Mouse (Mus musculus) retina, adult 2 months (tissue): ENCODE measurements around the gene Midn.
A peak's percentile ranks its signal among the peaks of the same experiment; 100 is the strongest.
"Not testable (repeated sequence)": the region's sequence is repeated elsewhere in the genome, so short reads cannot be mapped to it uniquely, and the experiment has no call there.

ENCODE experiments used
- DNase-seq: peaks from one replicate; pipeline ENCODE4 v3.0.0-alpha.2; 2012; ENCODE audit warnings: low read depth, low spot score

Gene Midn

DNA sequence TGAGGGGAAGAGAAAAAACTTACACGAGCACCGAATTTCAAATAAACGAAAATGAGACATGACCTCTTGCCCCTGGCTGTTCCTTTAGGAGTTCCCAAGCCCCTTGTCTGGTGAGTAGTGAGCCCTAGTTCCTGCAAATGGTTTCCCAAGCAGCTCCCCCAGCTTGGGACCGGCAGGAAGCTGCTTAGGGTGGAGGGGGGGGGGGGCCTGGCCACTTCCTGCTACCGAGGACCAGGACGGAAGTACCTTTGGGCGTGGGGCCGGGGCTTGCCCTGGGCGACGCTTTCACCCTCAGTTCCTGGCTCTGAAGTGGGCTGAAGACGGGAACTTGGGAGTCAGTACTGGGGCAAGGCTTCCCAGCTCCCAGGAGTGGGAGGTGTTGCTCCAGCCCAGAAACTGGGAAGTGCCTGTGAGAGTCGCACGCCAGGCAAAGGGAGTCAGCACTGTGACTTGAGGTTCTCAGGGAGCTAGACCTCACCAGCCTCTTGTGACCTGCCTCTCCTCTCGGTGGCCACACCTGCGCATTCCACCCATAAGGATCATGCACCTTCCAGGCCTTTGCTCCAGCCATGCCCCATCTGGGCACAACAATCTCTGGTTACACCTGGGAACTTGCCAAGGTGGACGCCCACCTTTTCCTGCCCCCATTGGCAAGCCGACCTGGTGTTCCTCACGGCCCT is 10.4 kb downstream of the Midn start:
- no peak for DNase-seq

DNA sequence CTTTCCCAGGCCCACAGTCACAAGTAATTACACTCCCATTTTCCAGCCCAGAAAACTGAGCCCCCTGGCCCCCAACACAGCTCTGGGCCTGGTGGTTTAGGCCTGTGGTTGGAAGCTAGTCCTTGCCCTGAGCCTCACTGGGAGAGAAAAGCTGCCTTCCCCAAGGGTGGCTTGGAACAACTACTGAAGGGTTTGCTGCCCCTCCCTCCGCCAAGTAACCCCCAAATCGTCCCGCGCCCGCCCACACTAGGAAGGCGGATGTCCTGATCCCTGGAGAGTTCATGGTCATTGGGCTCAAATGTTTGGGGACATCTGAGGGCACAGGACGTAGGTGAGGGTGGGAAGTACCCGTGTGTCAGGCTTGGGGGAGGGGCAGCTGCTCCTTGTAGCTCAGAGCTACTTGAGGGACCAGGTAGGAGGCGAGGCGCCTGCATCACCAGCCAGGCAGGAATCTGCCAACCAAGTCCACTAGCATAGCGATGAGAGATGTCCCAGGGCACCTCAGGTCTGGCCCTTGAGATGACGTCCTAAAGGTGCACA is 11.0 kb downstream of the Midn start:
- DNase-seq = no peak

DNA sequence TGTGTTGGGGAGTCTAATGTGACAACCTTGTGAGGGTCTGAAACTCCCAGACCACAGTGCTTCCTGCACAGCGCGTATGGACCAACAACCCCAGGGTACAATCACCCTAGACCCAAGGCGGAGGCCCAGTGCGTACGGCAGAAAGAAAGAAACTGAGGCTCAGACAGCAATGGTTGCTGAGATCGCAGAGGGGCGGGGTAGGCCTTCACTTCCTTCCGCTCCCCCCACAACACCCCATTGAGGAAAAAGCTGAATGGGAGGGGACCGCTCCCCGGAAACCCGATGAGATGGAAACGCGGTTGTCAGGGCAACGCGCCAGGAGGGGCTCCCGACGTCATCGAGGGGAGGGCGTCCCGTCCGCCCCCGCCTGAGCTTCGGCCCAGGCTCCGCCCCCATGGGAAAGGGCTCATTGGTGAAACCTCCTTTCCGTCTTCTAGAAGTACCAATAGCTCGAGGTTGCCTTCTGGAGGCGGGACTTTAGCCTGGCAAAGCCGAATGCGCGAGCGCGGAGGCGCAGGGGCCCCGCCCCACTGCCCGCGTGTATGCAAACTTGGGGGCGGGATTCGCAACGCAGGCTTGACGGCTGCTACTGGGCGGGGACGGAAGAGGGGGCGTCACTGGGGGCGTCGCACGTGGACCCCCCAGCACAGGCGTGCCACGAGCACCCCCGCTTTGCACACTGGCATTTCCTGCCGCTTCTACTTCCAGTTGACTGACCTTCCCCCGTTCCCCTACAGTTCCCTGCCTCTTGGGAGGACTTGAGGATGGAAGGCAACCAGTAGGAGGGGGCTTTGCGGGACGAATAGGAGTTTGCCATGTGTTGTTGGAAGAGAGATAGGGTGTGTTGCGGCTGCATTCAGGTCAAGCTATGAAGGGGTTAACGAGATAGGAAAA is 11.7 kb downstream of the Midn start:
- DNase-seq = peak; percentile 95

DNA sequence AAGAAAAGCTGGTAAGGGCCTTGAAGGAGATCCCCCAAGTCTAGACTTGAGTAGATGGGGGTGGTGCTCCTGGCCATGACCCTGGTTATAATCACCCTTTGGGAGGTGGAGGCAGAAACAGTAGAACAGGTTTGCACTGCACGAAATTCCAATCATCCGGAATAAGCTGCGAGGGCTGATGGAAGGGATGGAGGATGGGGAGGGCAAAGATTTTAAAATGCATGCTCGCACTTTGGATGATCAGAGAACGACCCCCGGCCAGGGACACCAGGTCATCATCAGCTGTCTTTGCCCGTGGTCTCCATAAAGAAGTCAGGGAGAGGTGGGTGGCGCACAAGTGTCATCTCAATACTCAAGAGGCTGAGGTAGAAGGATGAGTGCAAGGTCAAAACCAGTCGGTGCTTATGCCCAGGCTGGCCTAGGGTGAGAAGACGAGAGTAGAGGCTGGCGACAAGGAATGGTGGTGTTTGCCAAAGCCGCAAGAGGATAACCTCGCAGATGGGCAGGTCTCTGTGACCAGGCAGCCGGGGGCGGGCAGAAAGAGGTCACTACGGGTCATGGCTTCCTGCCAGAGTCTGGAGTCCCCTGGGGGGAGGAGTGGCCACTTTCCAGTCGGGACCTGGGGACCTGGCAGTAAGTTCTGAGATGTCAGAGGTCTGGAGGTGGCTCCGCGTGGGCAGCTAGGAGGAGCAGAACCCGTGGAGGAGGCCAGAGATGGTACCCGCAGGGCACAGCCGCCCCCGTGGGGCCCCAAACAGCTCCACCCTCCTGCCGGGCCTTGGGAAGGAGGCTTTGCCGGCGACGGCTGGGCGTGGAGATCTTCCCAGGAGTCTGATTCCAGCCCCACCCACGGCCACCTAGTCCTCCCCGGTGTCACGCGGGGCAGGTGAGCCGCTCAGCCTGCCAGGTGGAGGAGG is 12.6 kb downstream of the Midn start:
- DNase-seq = no peak

DNA sequence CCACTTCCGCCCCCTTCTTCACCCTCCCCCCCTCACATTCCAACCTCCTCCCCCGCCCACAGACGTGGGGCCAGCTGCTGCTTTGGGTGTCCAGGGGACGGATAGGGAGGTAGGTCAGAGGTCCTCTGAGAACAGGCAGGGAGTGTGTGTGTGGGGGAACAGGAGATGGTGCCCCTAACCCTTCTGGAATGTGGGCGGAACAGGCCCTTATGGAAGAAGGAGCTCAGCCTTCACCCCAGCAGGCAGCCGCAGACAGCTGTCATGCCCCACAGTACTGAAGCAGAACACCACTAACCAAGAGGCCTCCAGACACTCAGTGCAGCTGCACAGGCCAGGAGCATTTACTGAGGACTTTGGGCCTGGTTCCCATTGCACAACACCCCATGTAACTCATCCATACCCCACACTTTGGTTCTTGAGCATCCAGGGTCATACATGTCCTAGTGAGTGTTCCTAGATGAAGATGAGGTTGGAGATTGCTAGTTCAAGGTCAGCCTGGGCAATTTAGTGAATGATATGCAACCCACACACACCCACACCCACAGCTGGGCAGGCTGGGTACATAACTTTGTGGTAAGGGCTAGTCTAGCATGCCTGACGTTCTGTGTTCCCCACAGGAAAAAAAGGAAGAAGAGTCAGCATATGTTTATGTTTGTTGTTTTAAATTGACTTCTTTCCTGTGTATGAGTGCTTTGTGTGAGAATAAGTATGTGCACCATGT is 13.6 kb downstream of the Midn start:
- no peak for DNase-seq

DNA sequence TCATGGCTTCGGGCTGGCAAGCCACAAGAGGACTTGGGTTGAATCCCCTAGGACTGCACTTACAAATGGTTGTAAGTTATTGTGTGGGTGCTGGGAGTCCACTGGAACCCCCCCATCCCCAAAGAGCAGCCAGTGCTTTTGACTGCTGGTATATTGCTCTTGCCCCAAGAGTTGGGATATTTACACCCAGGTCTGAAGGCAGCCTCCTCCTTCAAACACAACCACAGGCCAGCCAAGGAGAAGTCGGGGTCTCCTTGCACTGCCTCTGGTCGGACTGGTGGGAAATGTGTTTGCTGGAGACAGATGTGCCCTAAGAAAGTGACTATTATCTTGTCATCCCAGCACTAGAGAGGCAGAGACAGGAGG is 14.2 kb downstream of the Midn start:
- no peak for DNase-seq

DNA sequence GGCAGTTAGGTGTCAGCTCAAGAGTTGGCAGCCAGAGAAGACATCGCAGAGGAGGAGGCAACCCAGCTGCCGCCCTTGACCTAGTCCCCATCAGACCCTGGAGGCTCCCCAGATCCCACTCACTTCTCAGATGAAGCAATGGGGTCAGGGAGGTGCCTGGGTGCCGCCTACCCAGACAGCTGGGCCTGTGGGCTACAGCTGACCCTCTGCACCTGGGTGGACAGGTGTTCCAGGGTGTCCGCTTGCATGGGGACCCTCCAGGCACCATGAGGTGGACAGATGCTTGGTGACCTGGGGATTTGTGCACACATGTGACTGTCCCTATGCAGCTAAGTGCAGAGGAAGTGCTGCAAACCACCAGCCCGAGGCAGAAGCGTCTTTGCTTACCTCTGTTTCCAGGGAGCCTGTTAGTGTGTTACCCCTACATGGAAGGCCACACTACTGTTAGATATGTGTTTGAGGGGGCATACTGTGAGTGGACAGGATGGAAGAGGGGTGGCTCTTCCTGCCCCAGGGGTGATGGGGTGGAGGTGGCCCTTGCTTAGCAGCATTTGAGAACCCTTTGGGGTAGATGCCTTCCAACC is 14.7 kb downstream of the Midn start:
- DNase-seq = no peak

DNA sequence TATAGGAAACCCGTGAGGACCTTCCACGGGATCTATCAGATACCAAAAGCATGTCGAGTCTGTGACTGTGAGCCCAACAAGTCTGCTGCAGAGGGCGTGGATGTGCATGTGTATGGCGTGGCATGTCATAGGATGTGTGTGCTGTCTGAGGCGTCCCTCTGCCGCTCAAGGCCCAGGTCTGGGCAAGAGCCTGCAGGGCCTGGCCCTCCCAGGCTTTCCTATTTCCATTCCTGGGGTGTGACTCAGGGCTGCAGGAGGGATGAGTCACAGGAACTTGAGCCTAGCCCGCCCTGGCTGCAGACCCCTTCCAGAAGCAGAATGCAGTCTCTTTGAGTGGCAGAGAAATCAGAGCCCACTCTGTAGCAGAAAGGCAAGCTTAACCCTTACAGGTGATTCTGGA is 15.6 kb downstream of the Midn start:
- DNase-seq = no peak

DNA sequence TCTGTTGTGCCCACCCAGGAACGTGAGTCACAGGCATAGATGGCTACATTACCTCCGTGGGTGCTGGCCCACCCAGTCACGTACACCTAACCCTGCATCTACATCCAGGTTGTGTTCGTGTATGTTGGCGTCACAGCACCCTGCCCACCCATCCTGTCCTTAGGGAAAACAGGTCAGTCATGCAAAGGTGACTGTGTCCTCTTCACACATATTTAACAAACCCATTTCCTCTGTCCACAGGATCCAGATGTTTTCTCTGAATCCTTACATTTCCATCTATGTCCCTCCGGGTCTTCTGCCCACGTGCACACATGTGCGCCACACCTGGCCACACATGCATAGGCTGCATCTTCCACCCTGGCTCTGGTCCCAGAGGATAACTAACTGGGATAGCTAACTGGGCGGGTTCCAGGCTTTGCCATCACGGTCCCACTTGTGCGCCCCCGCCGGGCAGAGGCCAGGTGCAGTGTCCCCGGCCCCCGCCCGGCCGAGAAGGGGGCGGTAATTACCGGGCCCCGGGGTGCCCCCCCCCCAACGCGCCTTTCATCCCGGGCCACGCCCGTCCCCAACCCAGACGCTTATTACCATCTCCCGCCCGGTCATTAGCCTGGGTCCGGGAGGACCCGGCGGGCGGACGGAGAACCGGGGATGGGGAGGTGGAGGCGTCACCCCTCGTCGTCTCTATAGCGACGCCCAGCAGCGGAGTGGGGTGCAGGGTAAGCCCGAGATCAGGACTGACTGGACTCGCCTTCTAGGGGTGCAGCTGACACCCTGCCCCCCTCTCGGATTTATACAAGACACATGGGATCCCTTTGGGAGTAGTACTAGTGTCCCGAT is 16.3 kb downstream of the Midn start:
- no peak for DNase-seq

DNA sequence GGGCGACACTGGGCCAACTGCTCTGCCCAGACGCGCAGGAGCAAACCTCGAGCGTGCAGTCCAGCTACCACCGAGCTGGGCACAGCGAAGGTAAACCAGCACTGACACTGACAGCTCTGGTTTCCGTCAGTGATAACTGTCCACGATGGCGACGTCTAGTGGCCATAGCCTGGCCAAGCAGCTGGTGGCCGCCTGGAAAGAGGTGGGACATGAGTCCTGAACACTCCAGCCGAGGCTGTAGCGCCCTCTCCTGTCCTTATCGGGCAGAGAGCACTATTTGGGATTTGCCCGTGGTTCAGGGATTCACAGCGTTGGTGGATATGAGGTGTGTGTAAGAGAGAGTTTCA is 16.9 kb downstream of the Midn start:
- DNase-seq = peak; percentile 92

DNA sequence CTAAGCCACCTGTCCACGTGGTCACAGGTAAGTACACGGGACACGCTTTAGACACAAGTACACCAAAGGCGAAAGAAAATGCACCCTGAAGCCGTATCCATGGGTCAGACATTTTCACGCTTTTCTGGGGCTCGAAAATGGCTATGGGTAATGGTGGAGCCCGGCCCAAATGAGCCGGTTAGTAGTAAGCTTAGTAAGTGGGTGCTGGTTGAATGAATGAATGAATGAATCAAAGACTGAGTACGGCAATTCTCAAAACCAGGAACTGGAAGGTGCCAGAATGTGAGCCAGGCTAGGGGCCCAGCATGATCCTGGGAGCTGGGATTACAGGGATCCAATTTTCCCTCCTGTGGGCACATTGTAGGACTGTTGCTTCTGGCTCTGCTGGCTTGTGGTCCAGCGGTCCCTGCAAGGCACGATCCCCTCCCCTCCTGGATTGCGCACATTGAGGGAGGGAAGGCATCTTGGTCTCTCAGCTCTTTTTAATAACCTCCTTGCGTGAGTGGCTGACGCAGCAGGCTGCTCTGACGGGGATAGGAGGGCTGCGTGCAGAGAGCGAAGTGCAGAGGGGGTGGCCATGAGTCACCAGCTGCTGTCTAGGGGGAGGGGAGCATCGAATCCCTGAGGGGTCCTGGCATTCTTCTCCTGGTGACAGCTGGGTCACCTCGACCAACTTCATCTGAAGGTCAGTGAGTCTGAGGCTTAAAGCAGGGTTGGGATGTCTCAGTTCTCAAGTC is 17.5 kb downstream of the Midn start, which contains the start of gene Cirbp:
Gene Cirbp (plus strand): TSS at position 594 of the 737 bp plus-strand sequence.
- no peak for DNase-seq

DNA sequence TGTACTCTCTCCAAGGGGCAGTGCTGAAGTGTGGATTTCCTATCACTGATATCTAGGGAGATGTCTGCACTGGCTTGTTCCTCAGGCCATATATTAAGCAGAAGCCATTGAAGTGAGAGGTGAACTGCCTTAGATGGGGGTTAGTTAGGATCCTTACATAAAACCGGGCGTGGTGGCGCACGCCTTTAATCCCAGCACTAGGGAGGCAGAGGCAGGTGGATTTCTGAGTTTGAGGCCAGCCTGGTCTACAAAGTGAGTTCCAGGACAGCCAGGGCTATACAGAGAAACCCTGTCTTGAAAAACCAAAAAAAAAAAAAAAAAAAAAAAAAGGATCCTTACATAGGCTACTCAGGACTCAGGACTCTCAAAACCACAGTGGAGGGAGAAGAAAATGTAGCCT is 18.1 kb downstream of the Midn start:
- not testable (repeated sequence) for DNase-seq

DNA sequence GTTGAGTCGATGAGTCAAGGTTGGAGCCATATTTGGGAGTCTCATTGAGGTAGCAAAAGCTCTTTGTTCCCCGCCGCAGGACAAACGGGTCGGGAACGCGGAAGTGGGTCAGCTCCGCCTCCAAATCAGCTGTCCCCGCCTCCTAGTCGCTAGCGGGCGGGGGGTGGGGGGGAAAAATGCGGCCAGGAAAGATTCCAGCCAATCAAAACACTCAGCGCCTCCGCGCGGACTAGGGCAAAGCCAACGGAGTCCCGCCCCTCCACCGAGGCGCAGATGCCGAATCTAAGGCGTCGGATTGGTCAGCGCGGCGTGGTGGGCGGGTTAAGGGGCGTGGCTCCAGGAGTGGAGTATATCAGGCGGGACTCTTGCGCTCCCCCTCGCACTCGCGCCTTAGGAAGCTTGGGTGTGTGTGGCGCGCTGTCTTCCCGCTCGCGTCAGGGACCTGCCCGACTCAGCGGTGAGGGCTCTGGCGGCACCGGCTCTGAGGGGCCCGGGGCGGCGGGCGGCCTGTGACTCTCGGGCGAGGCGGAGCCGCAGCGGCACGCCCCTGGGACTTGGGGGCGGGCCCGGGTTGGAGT is 19.5 kb downstream of the Midn start:
- DNase-seq = peak; percentile 99

DNA sequence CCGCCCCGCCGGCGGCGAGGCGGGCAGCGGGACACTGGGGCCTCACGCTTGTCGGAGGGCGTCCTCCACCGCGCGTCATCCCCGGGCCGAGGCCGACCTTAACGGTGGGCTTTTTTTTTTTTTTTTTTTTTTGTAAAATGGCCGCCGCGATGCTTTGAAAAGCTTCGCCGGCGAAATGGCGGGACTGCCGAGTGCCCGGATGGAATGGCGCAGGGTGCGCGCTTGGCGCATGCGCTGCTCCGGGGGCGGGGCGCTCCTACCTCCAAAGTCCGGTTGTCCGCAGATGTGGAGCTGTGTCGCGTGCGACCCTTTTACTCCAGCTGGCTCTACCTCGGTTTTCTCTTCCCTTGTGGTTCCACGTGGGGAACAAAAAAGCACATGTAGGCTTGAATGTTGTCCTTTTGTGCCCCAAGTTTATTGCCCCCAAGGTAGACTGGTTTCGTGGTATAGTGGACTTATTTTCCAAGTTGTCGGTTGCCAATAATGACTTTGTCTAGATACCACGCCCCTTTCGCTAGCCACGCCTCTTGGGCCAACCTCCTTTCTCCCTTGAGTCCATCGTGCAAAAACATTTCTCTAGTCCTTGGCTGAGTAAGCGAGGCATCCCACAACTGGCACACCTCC is 20.1 kb downstream of the Midn start:
- peak; percentile 89 for DNase-seq

DNA sequence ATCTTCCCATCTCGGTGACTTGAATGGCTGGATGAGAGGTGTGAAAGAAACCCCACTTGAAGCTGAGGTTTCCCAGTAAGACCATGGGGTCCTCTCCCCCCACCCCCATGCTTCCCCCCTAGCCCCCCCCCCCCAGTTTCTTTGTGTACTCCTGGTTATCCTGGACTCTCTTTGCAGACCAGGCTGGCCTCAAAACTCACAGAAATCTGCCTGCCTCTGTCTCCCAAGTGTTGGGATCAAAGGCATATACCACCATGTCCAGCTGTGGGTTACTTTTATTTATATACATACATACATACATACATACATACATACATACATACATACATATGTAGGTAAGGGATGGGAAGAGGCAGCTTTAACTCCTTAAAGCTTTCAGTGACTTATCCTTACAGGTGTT is 21.0 kb downstream of the Midn start:
- no peak for DNase-seq

DNA sequence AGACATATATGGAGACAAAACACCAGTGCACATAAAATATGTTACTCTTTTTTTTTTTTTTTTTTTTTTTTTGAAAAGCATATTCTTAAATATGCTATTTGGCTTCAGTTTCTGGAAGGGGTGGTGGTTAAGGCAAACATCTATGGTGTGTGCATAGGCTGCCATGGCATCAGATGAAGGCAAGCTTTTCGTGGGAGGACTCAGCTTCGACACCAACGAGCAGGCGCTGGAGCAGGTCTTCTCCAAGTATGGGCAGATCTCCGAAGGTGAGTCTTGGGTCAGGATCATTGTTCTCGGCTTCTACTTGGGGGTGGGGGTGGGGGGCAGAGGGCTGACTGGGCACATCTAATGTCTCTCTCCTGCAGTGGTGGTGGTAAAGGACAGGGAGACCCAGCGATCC is 21.6 kb downstream of the Midn start:
- no peak for DNase-seq

DNA sequence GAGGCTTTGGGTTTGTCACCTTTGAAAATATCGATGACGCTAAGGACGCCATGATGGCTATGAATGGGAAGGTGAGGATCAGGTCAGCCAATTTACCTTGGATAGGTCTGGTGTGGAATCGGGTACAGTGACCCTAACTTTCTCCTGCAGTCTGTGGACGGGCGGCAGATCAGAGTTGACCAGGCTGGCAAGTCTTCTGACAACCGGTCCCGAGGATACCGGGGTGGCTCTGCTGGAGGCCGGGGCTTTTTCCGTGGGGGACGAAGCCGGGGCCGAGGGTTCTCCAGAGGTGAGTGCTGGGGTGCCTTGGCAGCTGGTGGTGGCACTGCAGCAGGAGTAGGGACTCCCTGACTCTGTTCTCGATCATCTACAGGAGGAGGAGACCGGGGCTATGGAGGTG is 22.0 kb downstream of the Midn start:
- no peak for DNase-seq

DNA sequence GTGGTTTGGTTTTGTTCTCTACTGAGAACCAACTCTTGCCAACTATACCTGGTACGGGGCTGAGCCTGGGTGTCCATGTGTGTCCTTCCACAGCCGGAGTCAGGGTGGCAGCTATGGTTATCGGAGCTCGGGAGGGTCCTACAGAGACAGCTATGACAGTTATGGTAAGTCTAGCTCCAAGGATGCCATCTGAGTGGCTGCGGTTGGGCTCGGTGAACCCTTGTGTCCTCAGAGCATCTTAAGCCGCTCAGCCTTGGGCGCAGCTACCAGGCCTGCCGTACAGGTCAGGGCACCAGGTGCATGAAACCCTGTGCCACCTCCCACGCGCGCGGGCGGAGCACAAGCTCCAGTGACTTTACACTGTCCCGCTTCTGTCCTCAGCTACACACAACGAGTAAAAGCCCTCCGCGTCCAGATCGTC is 22.5 kb downstream of the Midn start:
- no peak for DNase-seq
